Mouse (Mus musculus) small intestine, adult 2 months (tissue): Measurements from ENCODE around the gene Tlr3.

Source experiments
- CTCF ChIP-seq: fragments of 200-500 bp; IDR thresholded peaks from 2 replicates; pipeline ENCODE4 v1.5.1; 2012; ENCODE audit warnings: low read depth, mild to moderate bottlenecking, control low read depth, inconsistent platforms, low read length, moderate library complexity, mixed read lengths; ENCODE audit not compliant: insufficient replicate concordance, insufficient read length; ENCODE audit errors: extremely low read depth
- POLR2A ChIP-seq: fragments of 200-500 bp; IDR thresholded peaks from 2 replicates; pipeline ENCODE4 v1.6.1; 2012; ENCODE audit warnings: low read depth, mild to moderate bottlenecking, control low read depth, inconsistent platforms, low read length, moderate library complexity

DNA sequence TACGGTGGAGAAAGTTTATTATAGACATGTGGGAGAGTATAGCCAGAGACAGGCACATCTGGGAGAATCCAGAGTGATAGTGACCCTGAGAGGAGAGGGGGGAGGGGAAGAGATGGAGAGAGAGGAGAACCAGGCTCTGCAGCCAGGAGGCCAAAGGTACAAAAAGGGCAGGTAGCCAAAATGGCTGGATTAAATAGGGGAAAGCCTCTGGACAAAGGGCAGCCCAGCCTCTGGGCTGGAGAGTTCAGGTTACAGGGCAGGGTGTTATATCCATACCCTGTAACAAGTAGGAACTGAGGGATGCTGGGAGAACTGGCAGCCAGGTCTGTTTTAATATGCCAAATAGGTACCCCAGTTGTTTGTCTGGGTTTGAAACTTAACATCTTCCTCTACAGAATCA is 47.7 kb downstream of the Tlr3 start:
- TF ChIP-seq CTCF (no peak), POLR2A (no peak)
